Mouse (Mus musculus) MEL (cell line): ENCODE results near the gene Smyd5. TPM values are rescaled to one million over a fixed set of nuclear protein-coding genes. Genes with fewer than 3 reads are reported as not detected.
A peak's percentile ranks its signal among the peaks of the same experiment; 100 is the strongest.

Source experiments
- DNase-seq: peaks from one replicate; pipeline ENCODE4 v3.0.0; 2011; ENCODE audit warnings: low read depth, low spot score
- H3K27ac ChIP-seq: 2 replicates; pipeline ENCODE4 v1.5.1; 2012; ENCODE audit warnings: low read depth, mild to moderate bottlenecking, control low read depth, low read length, moderate library complexity; ENCODE audit not compliant: control insufficient read depth
- H3K27me3 ChIP-seq, 2 experiments: fragments of 150-350 bp in 1 of 2; sonication (generic) in 1 of 2; 2 replicates each; pipeline ENCODE4 v1.6.1; 2012; ENCODE audit warnings: low read length in 2 of 2, mild to moderate bottlenecking in 2 of 2, improper control_type of control experiment in 1 of 2, moderate library complexity in 1 of 2; ENCODE audit not compliant: insufficient read depth in 2 of 2, control insufficient read depth in 1 of 2
- H3K36me3 ChIP-seq, 2 experiments: 2 replicates each; pipeline ENCODE4 v1.6.1; 2012 to 2014; ENCODE audit warnings: low read length in 2 of 2, improper control_type of control experiment in 1 of 2, inconsistent platforms in 1 of 2, mild to moderate bottlenecking in 1 of 2; ENCODE audit not compliant: insufficient read depth in 2 of 2, control insufficient read depth in 1 of 2
- H3K4me1 ChIP-seq, 2 experiments: fragments of 150-350 bp in 1 of 2; sonication (generic) in 1 of 2; 2 replicates each; pipeline ENCODE4 v1.6.1; 2012; ENCODE audit warnings: low read length in 2 of 2, improper control_type of control experiment in 1 of 2, mild to moderate bottlenecking in 1 of 2; ENCODE audit not compliant: insufficient read depth in 2 of 2, control insufficient read depth in 1 of 2
- H3K4me3 ChIP-seq, 2 experiments: fragments of 150-350 bp in 1 of 2; sonication (generic) in 1 of 2; 2 replicates each; pipeline ENCODE4 v1.5.1; 2012; ENCODE audit warnings: low read depth in 2 of 2, low read length in 2 of 2, mild to moderate bottlenecking in 2 of 2, moderate library complexity in 2 of 2, control low read depth in 1 of 2, improper control_type of control experiment in 1 of 2; ENCODE audit not compliant: control insufficient read depth in 1 of 2, insufficient read depth in 1 of 2
- H3K79me2 ChIP-seq: 2 replicates; pipeline ENCODE4 v1.6.1; 2012; ENCODE audit warnings: mild to moderate bottlenecking, low read length, moderate library complexity; ENCODE audit not compliant: control insufficient read depth, poor library complexity, insufficient read depth
- H3K9ac ChIP-seq: 2 replicates; pipeline ENCODE4 v1.6.1; 2012; ENCODE audit warnings: low read depth, mild to moderate bottlenecking, control low read depth, low read length, moderate library complexity; ENCODE audit not compliant: control insufficient read depth, poor library complexity, severe bottlenecking
- H3K9me3 ChIP-seq: fragments of 150-350 bp; sonication (generic); replicated peaks from 2 replicates; pipeline ENCODE4 v1.6.1; 2012; ENCODE audit warnings: mild to moderate bottlenecking, low read length, improper control_type of control experiment, moderate library complexity; ENCODE audit not compliant: insufficient read depth
- BHLHE40 ChIP-seq: IDR thresholded peaks from 2 replicates; pipeline ENCODE4 v1.6.1; 2012; ENCODE audit warnings: low read depth, mild to moderate bottlenecking, inconsistent platforms, low read length, improper control_type of control experiment, borderline replicate concordance
- E2F4 ChIP-seq: IDR thresholded peaks from 2 replicates; pipeline ENCODE4 v1.6.1; 2011; ENCODE audit warnings: low read depth, low read length, improper control_type of control experiment, borderline replicate concordance
- ELF1 ChIP-seq: IDR thresholded peaks from 2 replicates; pipeline ENCODE4 v1.6.1; 2014; ENCODE audit warnings: low read depth, mild to moderate bottlenecking, inconsistent platforms, low read length, improper control_type of control experiment, moderate library complexity
- EP300 ChIP-seq, 2 experiments: IDR thresholded peaks; 2 replicates each; pipeline ENCODE4 v1.6.1; 2011; ENCODE audit warnings: improper control_type of control experiment in 2 of 2, low read length in 2 of 2, low read depth in 1 of 2, mild to moderate bottlenecking in 1 of 2
- ETS1 ChIP-seq: IDR thresholded peaks from 2 replicates; pipeline ENCODE4 v1.6.1; 2012; ENCODE audit warnings: low read depth, mild to moderate bottlenecking, inconsistent platforms, low read length, improper control_type of control experiment, moderate library complexity
- GATA1 ChIP-seq: IDR thresholded peaks from 2 replicates; pipeline ENCODE4 v1.6.1; 2011; ENCODE audit warnings: low read depth, low read length, improper control_type of control experiment
- KAT2A ChIP-seq: conservative IDR thresholded peaks from 2 replicates; pipeline ENCODE4 v1.6.1; 2012; ENCODE audit warnings: low read depth, low read length, improper control_type of control experiment, inconsistent platforms
- MAFK ChIP-seq: IDR thresholded peaks from 2 replicates; pipeline ENCODE4 v1.6.1; 2011; ENCODE audit warnings: low read depth, mild to moderate bottlenecking, low read length, improper control_type of control experiment, borderline replicate concordance
- MEF2A ChIP-seq: IDR thresholded peaks from 2 replicates; pipeline ENCODE4 v1.6.1; 2014; ENCODE audit warnings: low read depth, mild to moderate bottlenecking, inconsistent platforms, low read length, improper control_type of control experiment; ENCODE audit not compliant: poor library complexity, insufficient replicate concordance, severe bottlenecking; ENCODE audit errors: extremely low read depth
- MXI1 ChIP-seq: IDR thresholded peaks from 2 replicates; pipeline ENCODE4 v1.6.1; 2011; ENCODE audit warnings: mild to moderate bottlenecking, low read depth, low read length, improper control_type of control experiment
- MYB ChIP-seq: IDR thresholded peaks from 2 replicates; pipeline ENCODE4 v1.6.1; 2011; ENCODE audit warnings: mild to moderate bottlenecking, low read depth, low read length, improper control_type of control experiment
- MYC ChIP-seq: IDR thresholded peaks from 2 replicates; pipeline ENCODE4 v1.6.1; 2011; ENCODE audit warnings: low read depth, mild to moderate bottlenecking, low read length, improper control_type of control experiment, moderate library complexity
- NELFE ChIP-seq: IDR thresholded peaks from 2 replicates; pipeline ENCODE4 v1.6.1; 2011; ENCODE audit warnings: low read depth, low read length, improper control_type of control experiment
- RCOR1 ChIP-seq: IDR thresholded peaks from 2 replicates; pipeline ENCODE4 v1.6.1; 2012; ENCODE audit warnings: low read depth, mild to moderate bottlenecking, inconsistent platforms, low read length, improper control_type of control experiment
- SIN3A ChIP-seq: IDR thresholded peaks from 2 replicates; pipeline ENCODE4 v1.6.1; 2012; ENCODE audit warnings: low read length, improper control_type of control experiment, inconsistent platforms
- TAL1 ChIP-seq: IDR thresholded peaks from 2 replicates; pipeline ENCODE4 v1.6.1; 2012; ENCODE audit warnings: mild to moderate bottlenecking, inconsistent platforms, low read length, moderate library complexity, mixed read lengths
- TBP ChIP-seq: IDR thresholded peaks from 2 replicates; pipeline ENCODE4 v1.8.0; 2011; ENCODE audit warnings: low read depth, low read length, improper control_type of control experiment
- TCF12 ChIP-seq: IDR thresholded peaks from 2 replicates; pipeline ENCODE4 v1.6.1; 2014; ENCODE audit warnings: low read depth, mild to moderate bottlenecking, inconsistent platforms, low read length, improper control_type of control experiment, moderate library complexity
- UBTF ChIP-seq: IDR thresholded peaks from 2 replicates; pipeline ENCODE4 v1.6.1; 2012; ENCODE audit warnings: low read depth, mild to moderate bottlenecking, inconsistent platforms, low read length, improper control_type of control experiment, moderate library complexity, borderline replicate concordance; ENCODE audit not compliant: insufficient read depth
- USF1 ChIP-seq: IDR thresholded peaks from 2 replicates; pipeline ENCODE4 v1.6.1; 2014; ENCODE audit warnings: low read depth, mild to moderate bottlenecking, inconsistent platforms, low read length, improper control_type of control experiment, moderate library complexity
- ZC3H11A ChIP-seq: IDR thresholded peaks from 2 replicates; pipeline ENCODE4 v1.6.1; 2012; ENCODE audit warnings: low read depth, mild to moderate bottlenecking, inconsistent platforms, low read length, improper control_type of control experiment
- ZKSCAN1 ChIP-seq: IDR thresholded peaks from 2 replicates; pipeline ENCODE4 v1.6.1; 2012; ENCODE audit warnings: low read depth, mild to moderate bottlenecking, inconsistent platforms, low read length, improper control_type of control experiment, moderate library complexity
- ZMIZ1 ChIP-seq: IDR thresholded peaks from 2 replicates; pipeline ENCODE4 v1.6.1; 2012; ENCODE audit warnings: low read depth, mild to moderate bottlenecking, inconsistent platforms, low read length, improper control_type of control experiment, moderate library complexity
- polyA plus RNA-seq, 2 experiments: library from polyadenylated mRNA; stranded (reverse) in 1 of 2; unstranded in 1 of 2; fragments of >175 nt in 1 of 2; fragments of >200 nt in 1 of 2; gene quantifications; 2 replicates each; pipeline versions ENCODE4 v1.2.1 to v1.2.4; 2012; ENCODE audit warnings: low replicate concordance in 2 of 2, low read depth in 1 of 2; ENCODE audit not compliant: insufficient read length in 2 of 2, insufficient read depth in 1 of 2, missing spikeins in 1 of 2
- total RNA-seq: library from RNA; depleted of rRNA; stranded (reverse); fragments of 300-350 nt; gene quantifications from 2 replicates; pipeline ENCODE4 v1.2.3, GENCODE M21; 2012

Gene Smyd5
- total and polyA plus RNA-seq, 3 experiments: 102 to 113 TPM; not detected in 1

DNA sequence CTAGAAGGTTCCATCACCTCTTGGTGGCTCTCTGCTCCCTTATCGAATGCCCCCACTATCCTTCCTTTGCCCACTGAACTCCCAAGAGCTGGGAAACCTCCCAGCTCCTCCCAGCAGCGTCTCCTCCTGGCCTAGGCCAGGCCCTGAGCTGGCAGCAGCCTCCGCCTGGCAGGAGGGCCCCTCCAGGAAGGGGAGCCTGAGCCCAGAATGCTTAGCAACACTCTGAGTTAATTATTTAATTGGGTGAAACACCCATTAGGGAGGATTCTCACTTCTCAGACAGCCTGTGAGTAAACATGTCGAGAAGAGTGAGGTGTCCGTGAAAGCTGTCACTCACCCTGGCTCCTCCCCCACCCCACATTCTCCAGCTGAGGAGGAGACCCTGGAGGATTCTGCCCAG lies 32.1 kb upstream of the Smyd5 start:
- peaks cover 2 to 3% of the 10 kb centered on the region in 2 experiments; a peak in 1 of 4 replicates for H3K27me3 ChIP-seq
- peaks cover 0 to 2% of the 10 kb centered on the region in 2 experiments; a peak in 1 of 4 replicates for H3K36me3 ChIP-seq
- no peak overlapping the region for H3K9ac ChIP-seq
- no peak for DNase-seq
- H3K4me3 ChIP-seq: no peak overlapping the region
- H3K9me3 ChIP-seq: no peaks in the 10 kb centered on the region
- no peak for TF ChIP-seq UBTF
- TF ChIP-seq ETS1: no peak
- no peak for TF ChIP-seq ZKSCAN1
- TF ChIP-seq GATA1: no peak
- no peak for TF ChIP-seq NELFE
- TF ChIP-seq EP300 (IDR thresholded peaks at IDR 0.05; ENCODE audit: low read depth in 1 of 2, low read length in 2 of 2): no peak
- TF ChIP-seq ZC3H11A: no peak
- no peak for TF ChIP-seq MYB
- no peak for TF ChIP-seq TAL1
- TF ChIP-seq TBP: no peak
- no peak for TF ChIP-seq ELF1
- no peaks in the 10 kb centered on the region for H3K79me2 ChIP-seq
- peaks cover 0 to 8% of the 10 kb centered on the region in 2 experiments; a peak in 2 of 4 replicates for H3K4me1 ChIP-seq
- H3K27ac ChIP-seq: no peak overlapping the region

DNA sequence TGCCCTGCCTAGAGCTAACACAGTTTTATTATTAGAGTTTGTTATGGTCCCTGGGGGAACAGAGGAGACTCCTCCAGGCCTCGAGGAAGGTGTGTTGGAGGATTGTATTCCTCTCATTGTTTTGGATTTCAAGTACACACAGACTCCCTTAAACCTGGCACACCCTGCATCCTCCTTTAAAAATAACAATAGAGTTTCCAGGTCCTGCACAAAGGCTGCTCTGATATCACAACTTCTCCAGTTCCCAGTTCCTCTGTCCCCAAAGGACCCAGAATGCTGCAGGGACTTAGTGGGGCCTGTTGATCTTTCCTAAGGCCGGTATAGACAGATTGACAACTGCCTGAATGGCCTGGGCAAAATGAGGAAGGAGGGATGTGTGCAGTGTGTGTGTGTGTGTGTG lies 29.2 kb upstream of the Smyd5 start:
- Histone ChIP-seq H3K27ac (no peak overlapping the region), H3K79me2 (no peaks in the 10 kb centered on the region), H3K4me3 (no peak overlapping the region), H3K9me3 (no peaks in the 10 kb centered on the region), H3K4me1 (peaks cover 0 to 8% of the 10 kb centered on the region in 2 experiments; a peak in 2 of 4 replicates), H3K27me3 (peaks cover 5 to 10% of the 10 kb centered on the region in 2 experiments; a peak in 2 of 4 replicates), H3K36me3 (peaks cover 0 to 2% of the 10 kb centered on the region in 2 experiments; a peak in 1 of 4 replicates), H3K9ac (no peak overlapping the region)
- TF ChIP-seq TCF12 (no peak), KAT2A (no peak), MEF2A (no peak), ETS1 (no peak)
- peak; percentile 47 for DNase-seq

DNA sequence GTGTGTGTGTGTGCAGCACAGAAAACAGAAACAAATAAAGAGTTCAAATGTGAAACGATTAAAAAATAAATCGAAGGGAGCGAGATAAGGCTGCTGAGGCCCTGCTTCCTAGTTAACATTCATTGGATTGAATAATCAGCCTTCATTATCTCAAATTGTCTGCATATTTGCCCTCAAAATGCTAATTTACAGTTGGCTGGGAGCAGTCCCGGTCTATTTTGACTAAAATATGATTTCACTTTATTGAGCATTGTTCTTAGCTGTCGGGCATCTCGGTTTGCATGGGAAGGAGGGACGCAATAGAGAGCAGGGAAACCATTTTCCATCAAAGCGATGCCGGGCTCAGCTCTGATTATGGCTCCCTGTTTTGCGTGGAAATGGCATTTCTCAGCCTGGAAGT lies 28.8 kb upstream of the Smyd5 start:
- no peak overlapping the region for H3K4me3 ChIP-seq
- TF ChIP-seq MAFK: no peak
- TF ChIP-seq SIN3A: no peak
- TF ChIP-seq BHLHE40: no peak
- no peak for TF ChIP-seq MEF2A
- no peak for TF ChIP-seq MXI1
- TF ChIP-seq RCOR1: no peak
- TF ChIP-seq USF1: no peak
- TF ChIP-seq MYC: no peak
- no peak for TF ChIP-seq E2F4
- TF ChIP-seq TAL1: no peak
- no peak for TF ChIP-seq ZMIZ1
- TF ChIP-seq ETS1: no peak
- no peak overlapping the region for H3K27ac ChIP-seq
- peaks cover 0 to 2% of the 10 kb centered on the region in 2 experiments; a peak in 1 of 4 replicates for H3K36me3 ChIP-seq
- peaks cover 5 to 13% of the 10 kb centered on the region in 2 experiments; a peak in 2 of 4 replicates for H3K27me3 ChIP-seq
- no peaks in the 10 kb centered on the region for H3K79me2 ChIP-seq
- peaks cover 0 to 8% of the 10 kb centered on the region in 2 experiments; a peak in 2 of 4 replicates for H3K4me1 ChIP-seq
- no peaks in the 10 kb centered on the region for H3K9me3 ChIP-seq
- DNase-seq: no peak
- H3K9ac ChIP-seq: no peak overlapping the region
